Mouse (Mus musculus) C2C12 (cell line): ENCODE results near the gene S100a1. TPM values are rescaled to one million over a fixed set of nuclear protein-coding genes. Genes with fewer than 3 reads are reported as not detected.

Experiments
- H3K27me3 ChIP-seq: one replicate; pipeline ENCODE4 v1.6.1; 2011; ENCODE audit not compliant: control insufficient read depth, insufficient read depth, insufficient read length
- H3K36me3 ChIP-seq: one replicate; pipeline ENCODE4 v1.6.1; 2011; ENCODE audit not compliant: control insufficient read depth, insufficient read depth
- H3K4me3 ChIP-seq: one replicate; pipeline ENCODE4 v1.5.1; 2011; ENCODE audit warnings: mild to moderate bottlenecking, control low read depth; ENCODE audit not compliant: poor library complexity, insufficient read depth, severe bottlenecking
- H3K79me2 ChIP-seq: one replicate; pipeline ENCODE4 v1.6.1; 2011; ENCODE audit not compliant: control insufficient read depth, insufficient read depth
- H3K79me3 ChIP-seq: one replicate; pipeline ENCODE4 v1.6.1; 2011; ENCODE audit warnings: low read depth, control low read depth
- H3ac ChIP-seq: one replicate; pipeline ENCODE3; 2011; ENCODE audit warnings: low read depth; ENCODE audit not compliant: control insufficient read depth, insufficient read length
- CEBPB ChIP-seq: IDR thresholded peaks from one replicate; pipeline ENCODE4 v1.6.1; 2011; ENCODE audit warnings: low read depth, mild to moderate bottlenecking, control low read depth, moderate library complexity
- CTCF ChIP-seq: IDR thresholded peaks from one replicate; pipeline ENCODE4 v1.5.1; 2011; ENCODE audit not compliant: control insufficient read depth, insufficient read depth, insufficient read length
- FOSL1 ChIP-seq: IDR thresholded peaks from one replicate; pipeline ENCODE4 v1.8.0; 2011; ENCODE audit warnings: mild to moderate bottlenecking, low read length; ENCODE audit not compliant: poor library complexity, insufficient read depth, severe bottlenecking
- MAX ChIP-seq: IDR thresholded peaks from one replicate; pipeline ENCODE4 v1.6.1; 2011; ENCODE audit warnings: mild to moderate bottlenecking, control low read depth
- MYOD1 ChIP-seq: IDR thresholded peaks from one replicate; pipeline ENCODE4 v1.6.1; 2011; ENCODE audit warnings: low read depth; ENCODE audit not compliant: control insufficient read depth, insufficient read length
- MYOG ChIP-seq: IDR thresholded peaks from one replicate; pipeline ENCODE4 v1.6.1; 2011; ENCODE audit not compliant: control insufficient read depth, insufficient read length; ENCODE audit errors: extremely low read depth
- USF1 ChIP-seq: IDR thresholded peaks from one replicate; pipeline ENCODE4 v1.6.1; 2011; ENCODE audit warnings: low read depth, mild to moderate bottlenecking, control low read depth, moderate library complexity
- polyA plus RNA-seq: library from polyadenylated mRNA; unstranded; fragments of >200 nt; fragmentation: generic; extraction: Trizol; gene quantifications from one replicate; pipeline ENCODE4 v1.2.1, GENCODE M21; 2012; ENCODE audit warnings: missing spikeins

Gene S100a1
- polyA plus RNA-seq, 1 experiment, result 96.0 TPM

GRCm38 (mm10) chr3:90515242-90515641 is 1.1 kb upstream of the S100a1 start:
- Histone ChIP-seq H3K27me3 (no peaks in the 10 kb centered on the region), H3K4me3 (peak overlapping the region; percentile 35), H3K36me3 (peaks cover 6% of the 10 kb centered on the region), H3ac (peak overlapping the region; percentile 44), H3K79me3 (no peaks in the 10 kb centered on the region), H3K79me2 (peaks cover 35% of the 10 kb centered on the region)
- TF ChIP-seq MAX, result no peak
- TF ChIP-seq FOSL1, result no peak
- no peak for TF ChIP-seq MYOG
- TF ChIP-seq CEBPB, result no peak
- no peak for TF ChIP-seq MYOD1
- TF ChIP-seq CTCF, result no peak
- TF ChIP-seq USF1, result no peak

GRCm38 (mm10) chr3:90514691-90515090 is 499 bp upstream of the S100a1 start:
- Histone ChIP-seq H3K79me2 (peaks cover 35% of the 10 kb centered on the region), H3K79me3 (no peaks in the 10 kb centered on the region), H3K36me3 (peaks cover 6% of the 10 kb centered on the region), H3K4me3 (peak overlapping the region; percentile 35), H3ac (peak overlapping the region; percentile 44), H3K27me3 (no peaks in the 10 kb centered on the region)
- TF ChIP-seq MYOG (no peak), FOSL1 (no peak), MYOD1 (no peak), CEBPB (no peak), USF1 (no peak), MAX (peak; percentile 89)

- Histone ChIP-seq H3K79me2 (peaks cover 46% of the 10 kb centered on the region), H3K36me3 (peaks cover 6% of the 10 kb centered on the region), H3K4me3 (peak overlapping the region; percentile 35), H3K27me3 (no peaks in the 10 kb centered on the region), H3K79me3 (peaks cover 10% of the 10 kb centered on the region), H3ac (no peak overlapping the region)
- TF ChIP-seq MYOD1, result no peak
- no peak for TF ChIP-seq USF1
- no peak for TF ChIP-seq MAX
- no peak for TF ChIP-seq CTCF
- no peak for TF ChIP-seq CEBPB
Measured at GRCm38 (mm10) chr3:90512948-90513642, 1.1 kb downstream of the S100a1 start.

GRCm38 (mm10) chr3:90512276-90512675 is 1.9 kb downstream of the S100a1 start:
- Histone ChIP-seq H3K27me3 (no peaks in the 10 kb centered on the region), H3K79me2 (peaks cover 54% of the 10 kb centered on the region), H3K4me3 (no peak overlapping the region), H3ac (no peak overlapping the region), H3K79me3 (peaks cover 18% of the 10 kb centered on the region), H3K36me3 (peaks cover 10% of the 10 kb centered on the region)
- TF ChIP-seq MYOD1 (no peak), USF1 (no peak), MAX (no peak), CTCF (no peak), FOSL1 (no peak), CEBPB (no peak), MYOG (no peak)

- Histone ChIP-seq H3ac (no peak overlapping the region), H3K36me3 (peaks cover 35% of the 10 kb centered on the region), H3K79me3 (peaks cover 42% of the 10 kb centered on the region), H3K27me3 (no peaks in the 10 kb centered on the region), H3K79me2 (peaks cover 65% of the 10 kb centered on the region), H3K4me3 (no peak overlapping the region)
- TF ChIP-seq MYOD1, result no peak
- TF ChIP-seq USF1, result no peak
- TF ChIP-seq CTCF, result no peak
- TF ChIP-seq FOSL1, result no peak
- no peak for TF ChIP-seq MAX
- no peak for TF ChIP-seq MYOG
- no peak for TF ChIP-seq CEBPB
Measured at GRCm38 (mm10) chr3:90509747-90510123, 4.5 kb downstream of the S100a1 start.
